Mouse (Mus musculus) intestine, embryonic 14.5 days (tissue): Measurements from ENCODE around the gene Gabbr2. TPM values are rescaled to one million over a fixed set of nuclear protein-coding genes. Genes with fewer than 3 reads are reported as not detected.

Experiments used
- ATAC-seq: fragments of 200-750 bp; cut with Nextera tagmentation; replicated peaks from 2 replicates; pipeline ENCODE4 v1.8.0; 2017; ENCODE audit warnings: low read depth, moderate number of reproducible peaks, moderate TSS enrichment, moderate library complexity; ENCODE audit not compliant: low FRiP score, low TSS enrichment
- DNase-seq: peaks from one replicate; pipeline ENCODE4 v3.0.0-alpha.2; 2018; ENCODE audit warnings: low spot score
- H3K27ac ChIP-seq: fragments of 300-500 bp; sonication (generic); 2 replicates; pipeline ENCODE4 v1.5.1; 2014; ENCODE audit warnings: low read depth, mild to moderate bottlenecking, control low read depth
- H3K27me3 ChIP-seq: fragments of 300-500 bp; sonication (generic); replicated peaks from 2 replicates; pipeline ENCODE4 v1.6.1; 2014; ENCODE audit warnings: low read length, control low read depth; ENCODE audit not compliant: control insufficient read depth, insufficient read depth
- H3K36me3 ChIP-seq: fragments of 300-500 bp; sonication (generic); 2 replicates; pipeline ENCODE4 v1.6.1; 2014; ENCODE audit warnings: low read length, control low read depth; ENCODE audit not compliant: control insufficient read depth, insufficient read depth
- H3K4me1 ChIP-seq: fragments of 300-500 bp; sonication (generic); replicated peaks from 2 replicates; pipeline ENCODE4 v1.6.1; 2014; ENCODE audit warnings: low read length, control low read depth, mixed read lengths; ENCODE audit not compliant: control insufficient read depth, insufficient read depth
- H3K4me2 ChIP-seq: fragments of 300-500 bp; sonication (generic); 2 replicates; pipeline ENCODE4 v1.6.1; 2014; ENCODE audit warnings: low read length
- H3K4me3 ChIP-seq: fragments of 300-500 bp; sonication (generic); 2 replicates; pipeline ENCODE4 v1.5.1; 2014; ENCODE audit warnings: low read depth, low read length, control low read depth, mixed read lengths
- H3K9ac ChIP-seq: fragments of 300-500 bp; sonication (generic); 2 replicates; pipeline ENCODE4 v1.6.1; 2014; ENCODE audit warnings: mild to moderate bottlenecking, low read length
- H3K9me3 ChIP-seq: fragments of 300-500 bp; sonication (generic); 2 replicates; pipeline ENCODE4 v1.6.1; 2016; ENCODE audit warnings: low read length, control low read depth; ENCODE audit not compliant: control insufficient read depth
- WGBS: fragments of 180-500 bp; shearing (Covaris S2); extraction: QIAGEN DNeasy Blood & Tissue Kit; methylation state at CpG from one replicate; pipeline ENCODE4 v1.1.7; 2014; 5-methylcytosine and 5-hydroxymethylcytosine counted together
- polyA plus RNA-seq: library from polyadenylated mRNA; unstranded; fragments of >200 nt; fragmentation: Nextera tagmentation; extraction: Ambion mirVana; gene quantifications from 2 replicates; pipeline ENCODE4 v1.2.1, GENCODE M21; 2014

The Gabbr2 gene
- polyA plus RNA-seq, 1 experiment from 2014 or later = 0.16 TPM

GRCm38 (mm10) chr4:46916786-46917185, 74.9 kb downstream of the Gabbr2 start:
- no peaks in the 10 kb centered on the region for H3K27me3 ChIP-seq
- no peaks in the 10 kb centered on the region for H3K4me1 ChIP-seq
- DNase-seq (no peak), ATAC-seq (no peak)
- H3K4me3 ChIP-seq = no peak overlapping the region
- no peak overlapping the region for H3K27ac ChIP-seq
- no peaks in the 10 kb centered on the region for H3K9me3 ChIP-seq
- WGBS = 74% methylated on average over 6 of the region's 6 CpGs
- H3K4me2 ChIP-seq = no peak overlapping the region
- H3K9ac ChIP-seq = no peak overlapping the region
- no peaks in the 10 kb centered on the region for H3K36me3 ChIP-seq

- no peak overlapping the region for H3K4me2 ChIP-seq
- H3K27me3 ChIP-seq = no peaks in the 10 kb centered on the region
- no peak overlapping the region for H3K9ac ChIP-seq
- WGBS = 81% methylated on average over 12 of the region's 12 CpGs
- no peaks in the 10 kb centered on the region for H3K4me1 ChIP-seq
- no peak overlapping the region for H3K4me3 ChIP-seq
- no peak for DNase-seq
- no peak overlapping the region for H3K27ac ChIP-seq
- H3K36me3 ChIP-seq = no peaks in the 10 kb centered on the region
- no peak for ATAC-seq
- no peaks in the 10 kb centered on the region for H3K9me3 ChIP-seq
These were observed 75.7 kb downstream of the Gabbr2 start for GRCm38 (mm10) chr4:46915934-46916333.

GRCm38 (mm10) chr4:46915476-46915875, 76.2 kb downstream of the Gabbr2 start:
- no peak overlapping the region for H3K27ac ChIP-seq
- no peaks in the 10 kb centered on the region for H3K9me3 ChIP-seq
- no peaks in the 10 kb centered on the region for H3K36me3 ChIP-seq
- no peak for ATAC-seq
- no peak overlapping the region for H3K4me3 ChIP-seq
- WGBS = 84% methylated on average over 14 of the region's 14 CpGs
- DNase-seq = no peak
- H3K27me3 ChIP-seq = no peaks in the 10 kb centered on the region
- no peak overlapping the region for H3K9ac ChIP-seq
- H3K4me1 ChIP-seq = no peaks in the 10 kb centered on the region
- H3K4me2 ChIP-seq = no peak overlapping the region

- Histone ChIP-seq H3K27ac (no peak overlapping the region), H3K36me3 (no peaks in the 10 kb centered on the region), H3K4me3 (no peak overlapping the region), H3K9ac (no peak overlapping the region), H3K27me3 (no peaks in the 10 kb centered on the region), H3K4me1 (no peaks in the 10 kb centered on the region), H3K9me3 (peaks cover 4% of the 10 kb centered on the region; the same call in 1 of the 2 replicates), H3K4me2 (no peak overlapping the region)
- WGBS = 83% methylated on average over 6 of the region's 6 CpGs
- DNase-seq = no peak
- no peak for ATAC-seq
These were observed 77.1 kb downstream of the Gabbr2 start for GRCm38 (mm10) chr4:46914606-46915005.

DNA sequence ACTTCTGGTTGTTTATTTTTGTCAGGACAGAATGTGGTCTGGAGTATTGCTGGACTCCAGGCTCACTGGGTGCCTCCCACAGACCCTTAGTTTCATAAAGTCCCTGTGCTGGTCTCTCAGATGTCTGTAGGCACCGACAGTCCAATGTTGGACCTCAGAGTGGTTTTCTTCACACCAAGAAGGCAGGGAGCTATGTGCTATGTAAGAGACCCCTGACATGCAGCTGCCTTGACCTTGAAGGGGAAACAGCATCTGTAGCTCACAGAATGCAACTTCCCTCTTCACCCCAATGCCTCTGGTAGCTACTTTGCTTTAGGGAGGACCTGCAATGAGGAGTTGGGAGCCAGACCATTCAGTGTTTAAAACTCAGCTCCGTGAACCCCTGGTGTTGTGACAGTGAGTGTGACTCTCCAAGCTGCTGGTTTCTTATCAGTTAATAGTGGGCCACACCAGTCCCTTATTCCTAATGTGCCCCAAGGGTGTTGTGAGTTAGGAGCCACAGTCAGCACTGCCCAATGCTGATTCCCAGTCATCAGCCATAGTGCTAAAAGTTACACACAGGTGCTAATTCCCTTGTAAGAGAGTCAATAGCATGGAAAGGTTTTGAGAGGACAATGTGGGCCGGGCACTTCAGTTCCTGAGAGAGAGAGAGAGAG, 85.5 kb downstream of the Gabbr2 start:
- H3K36me3 ChIP-seq = no peaks in the 10 kb centered on the region
- no peak for ATAC-seq

DNA sequence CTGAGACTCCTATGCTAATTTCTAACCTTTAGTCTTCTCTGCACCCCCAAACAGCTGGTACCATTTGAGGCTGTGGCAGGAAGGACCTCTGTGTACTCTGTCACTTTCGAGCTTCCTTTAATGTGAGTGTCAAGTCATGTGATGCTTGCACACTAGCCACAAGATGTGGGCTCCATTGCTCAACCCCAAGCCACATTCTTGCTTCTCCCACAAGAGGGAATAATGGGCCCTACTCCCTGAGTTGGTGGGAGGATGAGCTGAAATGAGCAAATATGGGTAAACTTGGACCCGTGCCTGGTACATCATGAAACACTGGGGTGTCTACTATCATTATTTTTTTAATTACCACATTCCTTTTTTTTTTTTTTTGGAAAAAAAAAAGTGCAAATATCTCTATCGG, 86.5 kb downstream of the Gabbr2 start:
- peaks cover 8% of the 10 kb centered on the region for H3K9me3 ChIP-seq
- H3K27ac ChIP-seq = no peak overlapping the region
- no peaks in the 10 kb centered on the region for H3K36me3 ChIP-seq
- no peak overlapping the region for H3K4me2 ChIP-seq
- no peak overlapping the region for H3K4me3 ChIP-seq
- ATAC-seq = no peak
- 60% methylated on average over 3 of the region's 3 CpGs for WGBS
- no peak overlapping the region for H3K9ac ChIP-seq
- no peak for DNase-seq
- no peaks in the 10 kb centered on the region for H3K27me3 ChIP-seq
- no peaks in the 10 kb centered on the region for H3K4me1 ChIP-seq

More for the DNA sequence above, 85.5 kb downstream of the Gabbr2 start:
- Histone ChIP-seq H3K4me1 (no peaks in the 10 kb centered on the region), H3K27ac (no peak overlapping the region), H3K4me2 (no peak overlapping the region), H3K4me3 (no peak overlapping the region), H3K9me3 (peaks cover 8% of the 10 kb centered on the region), H3K9ac (no peak overlapping the region), H3K27me3 (no peaks in the 10 kb centered on the region)
- WGBS = 46% methylated on average over 3 of the region's 3 CpGs
- DNase-seq = no peak

- H3K27ac ChIP-seq = no peak overlapping the region
- DNase-seq (peak; percentile 58), ATAC-seq (no peak)
- no peaks in the 10 kb centered on the region for H3K36me3 ChIP-seq
- WGBS = 41% methylated on average over 12 of the region's 12 CpGs
- no peak overlapping the region for H3K4me3 ChIP-seq
- H3K9me3 ChIP-seq = peaks cover 4% of the 10 kb centered on the region
- H3K9ac ChIP-seq = no peak overlapping the region
- H3K27me3 ChIP-seq = no peaks in the 10 kb centered on the region
- H3K4me2 ChIP-seq = no peak overlapping the region
- H3K4me1 ChIP-seq = no peaks in the 10 kb centered on the region
These were observed 87.5 kb downstream of the Gabbr2 start for GRCm38 (mm10) chr4:46904129-46904528.

GRCm38 (mm10) chr4:46898546-46898945, 93.1 kb downstream of the Gabbr2 start:
- DNase-seq (no peak), ATAC-seq (no peak)
- WGBS = 75% methylated on average over 4 of the region's 4 CpGs
- Histone ChIP-seq H3K9ac (no peak overlapping the region), H3K4me3 (no peak overlapping the region), H3K36me3 (no peaks in the 10 kb centered on the region), H3K4me2 (no peak overlapping the region), H3K27me3 (no peaks in the 10 kb centered on the region), H3K27ac (no peak overlapping the region), H3K4me1 (no peaks in the 10 kb centered on the region), H3K9me3 (no peaks in the 10 kb centered on the region)

- ATAC-seq (no peak), DNase-seq (no peak)
- Histone ChIP-seq H3K36me3 (no peaks in the 10 kb centered on the region), H3K27ac (no peak overlapping the region), H3K4me2 (no peak overlapping the region), H3K4me1 (no peaks in the 10 kb centered on the region), H3K27me3 (no peaks in the 10 kb centered on the region), H3K9ac (no peak overlapping the region), H3K4me3 (no peak overlapping the region), H3K9me3 (no peaks in the 10 kb centered on the region)
- 74% methylated on average over 18 of the region's 18 CpGs for WGBS
These were observed 93.9 kb downstream of the Gabbr2 start for GRCm38 (mm10) chr4:46897634-46898399.
